Mouse (Mus musculus) kidney, adult 9 months (tissue): ENCODE measurements around the gene Gfra1.

ENCODE experiments used
- DNase-seq: peaks from one replicate; pipeline ENCODE4 v3.0.0; 2022

The Gfra1 gene

DNA sequence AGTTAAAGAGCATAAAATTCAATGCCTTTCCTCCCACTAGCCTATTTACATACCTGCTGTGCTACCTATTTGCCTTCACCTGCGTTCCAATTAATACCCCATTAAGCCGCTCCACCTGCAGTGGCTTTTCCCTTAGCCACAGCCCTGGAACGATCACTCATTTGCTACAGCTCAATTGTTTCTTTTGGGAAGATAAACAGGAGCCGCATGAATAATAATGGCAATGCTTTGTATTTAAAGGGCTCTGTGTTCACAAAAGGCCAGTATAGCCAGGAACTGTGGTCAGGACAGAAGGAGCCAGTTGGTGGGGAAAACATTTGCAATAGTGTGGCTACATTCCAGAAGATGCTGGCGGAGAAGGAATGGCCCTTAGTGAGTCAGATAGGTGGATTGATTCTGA lies 141.1 kb downstream of the Gfra1 start:
- no peak for DNase-seq

GRCm38 (mm10) chr19:58313785-58314184 lies 141.9 kb downstream of the Gfra1 start:
- DNase-seq: no peak

- no peak for DNase-seq
Observed at GRCm38 (mm10) chr19:58312492-58312891, 143.2 kb downstream of the Gfra1 start.

GRCm38 (mm10) chr19:58310334-58311315 lies 145.1 kb downstream of the Gfra1 start:
- no peak for DNase-seq

- no peak for DNase-seq
Observed at GRCm38 (mm10) chr19:58309620-58310275, 146.0 kb downstream of the Gfra1 start.

GRCm38 (mm10) chr19:58301105-58301504 lies 154.6 kb downstream of the Gfra1 start:
- DNase-seq: no peak

- no peak for DNase-seq
Observed at GRCm38 (mm10) chr19:58297926-58298325, 157.8 kb downstream of the Gfra1 start.

DNA sequence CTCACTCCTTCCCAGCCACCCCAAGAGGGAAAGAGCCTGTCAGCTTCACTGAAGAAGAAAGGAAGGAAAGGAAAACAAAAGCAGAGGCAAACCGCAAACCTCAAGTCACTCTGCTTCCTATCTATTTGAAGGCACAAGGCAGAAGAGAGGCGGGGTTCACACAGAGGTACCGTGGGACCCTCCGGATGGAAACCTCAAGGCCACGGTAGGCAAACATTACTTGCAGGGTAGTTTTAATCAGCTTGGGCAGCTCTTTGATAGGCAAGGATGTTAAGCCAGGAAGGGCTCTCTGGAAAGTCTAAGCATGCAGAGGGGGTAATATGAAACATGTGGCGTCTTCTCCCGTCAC lies 158.9 kb downstream of the Gfra1 start:
- no peak for DNase-seq

DNA sequence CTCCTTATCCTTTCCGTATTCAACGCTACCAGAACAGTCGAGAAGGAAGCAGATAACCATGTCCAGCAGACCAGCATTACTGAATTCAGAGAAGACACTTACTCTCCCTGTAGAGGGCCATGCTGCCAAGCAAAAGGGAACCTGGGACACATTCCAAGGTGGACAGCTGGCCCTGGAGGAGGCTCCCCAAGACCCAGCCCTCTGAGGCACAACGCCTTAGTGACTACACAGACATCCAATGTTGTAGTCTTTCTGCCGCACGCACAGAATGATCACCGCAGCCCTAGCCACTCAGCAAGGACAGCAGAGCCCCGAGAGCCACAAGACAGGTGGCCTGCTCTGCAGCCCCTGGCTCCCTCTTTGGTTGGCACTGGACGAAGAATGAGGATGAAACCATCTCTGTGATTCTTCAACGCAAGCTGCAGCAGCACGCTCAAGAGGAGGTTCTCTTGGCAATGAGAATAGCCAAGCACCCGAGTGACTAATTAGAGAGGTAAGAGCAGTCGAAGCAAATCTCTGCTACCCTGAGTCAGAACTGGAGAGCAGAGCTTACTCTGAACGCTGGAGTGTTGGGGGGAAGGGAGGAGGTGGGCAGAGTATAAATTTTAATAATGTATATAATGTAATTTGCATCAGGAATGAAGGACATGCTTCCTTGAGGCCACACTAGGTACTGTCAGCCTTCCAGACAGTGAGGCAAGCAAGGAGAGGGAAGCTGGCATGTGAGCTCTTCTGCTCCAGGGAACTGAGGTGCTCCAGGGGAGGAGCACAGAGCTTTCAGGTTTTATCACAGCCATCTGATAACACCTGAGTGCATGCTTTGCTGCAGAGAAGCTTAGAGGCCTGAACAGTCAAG lies 159.5 kb downstream of the Gfra1 start:
- no peak for DNase-seq

GRCm38 (mm10) chr19:58288145-58288544 lies 167.6 kb downstream of the Gfra1 start:
- DNase-seq: no peak

- DNase-seq: no peak
Observed at GRCm38 (mm10) chr19:58275281-58275680, 180.4 kb downstream of the Gfra1 start.

DNA sequence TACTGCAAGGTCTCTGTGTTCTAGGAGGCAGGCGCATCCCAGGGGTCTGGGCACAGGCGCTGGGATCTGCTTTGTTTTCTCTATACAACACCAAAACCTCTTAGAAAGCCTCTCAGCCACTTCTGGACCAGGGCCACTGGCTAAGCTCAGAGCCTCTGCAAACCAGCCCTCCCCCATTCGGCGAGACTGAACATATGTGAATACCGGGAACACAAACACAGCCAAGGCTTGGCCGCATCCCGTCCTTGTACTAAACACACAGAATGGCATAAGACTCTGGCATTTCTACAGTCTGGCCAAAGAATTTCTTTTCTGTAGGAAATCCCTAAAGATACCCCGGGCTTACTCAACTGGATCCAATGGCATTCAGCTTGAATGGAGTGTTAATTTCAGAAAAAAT lies 183.9 kb downstream of the Gfra1 start:
- DNase-seq: no peak

DNA sequence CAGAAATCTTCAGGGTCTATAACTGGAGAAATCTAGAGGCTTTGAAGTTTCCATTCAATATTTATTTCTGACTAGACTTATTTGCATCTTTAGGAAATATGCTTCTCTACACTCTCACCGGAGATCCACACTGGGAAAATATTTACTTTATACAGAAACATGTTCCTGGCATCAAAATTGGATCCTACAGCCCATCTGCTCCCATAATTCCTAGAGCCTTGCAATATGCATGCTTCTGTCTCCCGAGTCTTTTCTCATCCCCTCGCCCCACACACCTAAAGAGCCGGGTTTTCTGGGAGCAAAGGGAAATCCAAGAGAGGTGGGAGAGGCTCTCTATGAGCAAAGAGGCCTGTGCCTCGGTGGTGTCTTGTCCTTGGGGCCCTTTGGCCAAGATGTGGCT lies 184.9 kb downstream of the Gfra1 start:
- DNase-seq: no peak

DNA sequence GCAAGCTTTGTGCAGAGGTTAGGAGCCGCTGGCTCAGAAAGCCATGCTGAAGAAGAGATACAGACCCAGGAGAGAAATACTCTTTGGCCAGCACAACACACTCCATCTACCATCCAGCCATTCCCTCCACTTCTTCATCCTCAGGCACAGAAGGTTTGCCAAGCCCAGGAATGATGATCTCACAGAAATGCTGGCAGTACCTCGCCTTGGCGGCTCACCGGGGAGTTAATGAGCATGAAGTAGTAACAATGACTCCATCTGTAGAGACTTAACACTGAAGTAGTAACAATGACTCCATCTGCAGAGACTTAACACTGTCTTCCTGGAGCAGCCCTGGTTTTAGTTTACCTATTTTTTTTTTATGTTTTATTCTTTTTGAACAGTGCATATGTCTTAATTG lies 187.2 kb downstream of the Gfra1 start:
- no peak for DNase-seq

DNA sequence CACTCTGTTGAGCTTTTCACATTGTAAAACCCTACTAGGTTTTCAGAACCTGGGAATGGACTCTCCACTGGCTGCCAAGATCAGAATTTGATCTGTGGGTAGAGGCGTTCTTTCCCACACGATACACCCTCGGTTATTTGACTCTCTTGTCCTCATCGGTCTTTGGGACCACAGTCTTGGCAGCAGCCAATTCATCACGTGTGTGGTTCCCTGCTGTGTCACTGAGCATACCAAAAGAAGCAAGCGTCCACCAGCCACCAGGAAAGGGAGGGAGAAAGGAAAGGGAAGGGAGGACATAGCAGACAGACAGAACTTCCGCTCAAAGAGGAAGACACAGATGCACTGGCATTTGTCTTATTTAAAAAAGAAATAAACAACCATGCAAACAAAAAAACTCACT lies 189.1 kb downstream of the Gfra1 start:
- DNase-seq: no peak

DNA sequence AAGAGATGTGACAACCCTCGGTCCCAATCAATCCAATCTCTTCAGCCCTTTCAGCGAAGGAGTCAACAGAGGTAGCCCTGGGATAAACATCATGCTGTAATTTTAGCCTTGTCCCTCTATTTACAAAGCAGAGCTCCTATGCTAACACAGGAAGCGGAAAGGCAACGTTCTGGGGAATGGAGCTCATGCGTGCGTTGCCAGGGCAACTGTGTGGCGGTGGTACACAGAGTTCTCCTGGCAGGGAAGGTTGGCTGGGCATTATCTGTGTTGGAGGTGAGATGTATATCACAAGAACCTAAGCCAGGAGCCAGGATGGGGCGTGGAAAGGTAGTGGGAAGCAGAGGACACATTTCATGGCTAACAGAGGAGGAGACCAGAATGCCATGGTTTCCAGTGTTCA lies 194.8 kb downstream of the Gfra1 start:
- DNase-seq: no peak

GRCm38 (mm10) chr19:58259250-58259649 lies 196.5 kb downstream of the Gfra1 start:
- no peak for DNase-seq

- DNase-seq: no peak
Observed at GRCm38 (mm10) chr19:58256485-58256884, 199.2 kb downstream of the Gfra1 start.

DNA sequence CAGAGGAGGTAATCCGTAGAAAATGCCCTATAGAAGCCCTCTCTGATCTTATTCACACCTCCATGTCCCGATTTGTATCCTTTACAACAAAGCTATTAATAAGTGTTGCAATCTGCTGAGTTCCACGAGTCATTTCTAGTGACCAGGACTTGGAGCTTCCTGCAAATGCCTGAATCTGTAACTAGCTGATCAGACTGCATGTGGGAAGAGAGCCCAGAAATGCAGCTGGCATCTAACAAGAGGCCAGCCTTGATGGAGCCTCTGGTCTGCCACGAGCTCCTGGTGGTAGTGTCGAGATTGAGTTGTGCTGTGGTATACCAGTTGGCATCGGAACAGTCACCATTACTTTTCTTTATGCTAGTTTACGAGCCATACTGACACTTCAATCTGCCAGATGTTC lies 200.3 kb downstream of the Gfra1 start:
- DNase-seq: no peak

DNA sequence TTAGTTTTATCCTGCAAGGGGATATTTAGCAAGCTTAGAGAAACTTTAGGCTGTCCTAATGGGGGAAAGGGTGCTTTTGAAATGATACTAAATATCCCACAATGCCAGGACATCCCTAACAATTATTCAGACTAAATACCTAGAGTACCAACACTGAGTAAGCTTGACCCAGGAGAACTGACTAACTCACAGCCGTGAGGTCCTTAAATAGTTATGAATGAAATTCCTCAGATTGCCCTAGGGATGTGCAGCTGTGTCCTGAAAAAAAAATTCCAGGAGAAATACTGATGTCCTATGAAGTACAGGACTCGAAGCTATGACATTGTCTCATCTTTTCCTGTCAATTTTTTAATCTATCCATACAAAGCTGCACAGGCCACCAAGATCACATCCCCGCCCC lies 201.5 kb downstream of the Gfra1 start:
- DNase-seq: no peak

GRCm38 (mm10) chr19:58251698-58252097 lies 204.0 kb downstream of the Gfra1 start:
- no peak for DNase-seq

DNA sequence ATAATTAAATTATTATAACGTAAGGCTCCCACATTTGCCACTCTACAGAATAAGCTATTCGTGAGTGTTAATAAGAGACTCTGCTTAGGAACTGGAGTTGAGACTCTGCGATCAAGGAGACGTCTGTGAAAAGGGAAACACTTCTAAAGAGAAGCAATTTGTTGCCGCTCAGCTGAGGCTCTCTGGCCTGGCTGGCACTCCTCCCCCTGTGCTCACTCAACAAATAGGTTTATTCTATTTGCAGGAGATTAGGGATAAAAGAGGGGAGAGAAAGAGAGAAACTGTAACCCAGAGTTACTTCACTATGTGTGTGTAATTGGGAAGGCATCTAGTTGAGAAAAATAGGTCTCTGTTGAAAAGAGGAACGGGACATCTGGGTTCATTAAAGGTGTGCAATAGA lies 204.6 kb downstream of the Gfra1 start:
- no peak for DNase-seq

GRCm38 (mm10) chr19:58250237-58250636 lies 205.5 kb downstream of the Gfra1 start:
- DNase-seq: no peak
